Mouse (Mus musculus): ENCODE data around the gene Atoh8.

DNA sequence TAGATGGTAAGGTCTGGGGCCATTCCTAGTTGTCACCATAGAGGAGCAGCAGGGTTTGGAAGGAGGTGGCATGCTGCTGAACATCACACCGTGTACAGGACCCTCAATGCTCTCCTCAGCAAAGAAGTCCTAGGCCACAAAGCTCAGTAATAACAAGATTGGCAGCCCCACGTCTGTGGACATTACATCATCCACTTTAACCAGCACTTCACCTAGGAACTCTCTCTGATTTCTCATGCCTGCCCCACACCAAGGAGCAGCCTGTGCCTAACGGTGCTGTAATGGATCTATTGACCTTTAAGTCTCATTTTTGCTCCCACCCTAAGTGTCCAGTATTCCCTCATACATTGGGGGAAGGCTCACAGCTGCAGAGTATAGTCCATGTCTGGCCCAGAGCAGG, 9.7 kb downstream of the Atoh8 start:
- TF ChIP-seq CTCF (IDR thresholded peaks at IDR 0.05) (no peak), EP300 (IDR thresholded peaks at IDR 0.05) (no peak)

All from lung, postnatal 0 days (tissue).